Mouse (Mus musculus) ES-CJ7 (cell line): ENCODE results near the gene Dmrt1.

ENCODE experiments used
- DNase-seq: peaks from one replicate; pipeline ENCODE4 v3.0.0; 2011; ENCODE audit warnings: low read depth, low spot score

Gene Dmrt1

GRCm38 (mm10) chr19:25622291-25623251 lies 117.2 kb downstream of the Dmrt1 start:
- peak; percentile 60 for DNase-seq

- DNase-seq: peak; percentile 55
Measured at GRCm38 (mm10) chr19:25628490-25628889, 123.1 kb downstream of the Dmrt1 start.

- DNase-seq: no peak
Measured at GRCm38 (mm10) chr19:25635119-25635518, 129.7 kb downstream of the Dmrt1 start.

- DNase-seq: peak; percentile 71
Measured at GRCm38 (mm10) chr19:25635622-25636244, 130.3 kb downstream of the Dmrt1 start.

DNA sequence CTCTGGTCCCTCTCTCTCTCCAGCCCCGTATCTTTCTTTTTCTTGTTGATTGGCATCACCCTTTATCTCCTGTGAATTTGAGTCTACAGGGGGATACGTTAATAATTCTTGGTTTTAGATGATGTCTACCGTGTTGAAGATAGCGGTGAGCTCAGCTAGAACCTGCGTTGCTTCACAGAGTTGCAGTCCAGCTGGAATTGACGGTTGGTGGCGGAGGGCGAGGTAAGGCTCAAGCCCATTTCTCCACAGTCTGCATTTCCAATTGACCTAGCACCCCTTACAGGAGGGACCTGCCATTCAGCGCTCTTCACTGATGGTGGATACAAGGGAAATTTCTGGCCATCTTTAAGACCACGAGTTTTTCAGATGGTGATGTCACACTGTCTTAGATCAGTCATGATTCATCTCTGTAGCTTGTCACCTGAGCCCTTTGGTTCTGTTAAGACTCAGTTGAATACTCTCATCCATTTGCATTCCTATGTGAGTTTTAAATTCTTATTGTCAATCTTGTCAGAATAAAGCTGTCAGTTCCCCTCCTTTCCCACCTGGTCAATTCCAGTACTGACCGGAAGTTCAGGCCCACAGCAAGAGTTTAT lies 133.4 kb downstream of the Dmrt1 start:
- DNase-seq: no peak

DNA sequence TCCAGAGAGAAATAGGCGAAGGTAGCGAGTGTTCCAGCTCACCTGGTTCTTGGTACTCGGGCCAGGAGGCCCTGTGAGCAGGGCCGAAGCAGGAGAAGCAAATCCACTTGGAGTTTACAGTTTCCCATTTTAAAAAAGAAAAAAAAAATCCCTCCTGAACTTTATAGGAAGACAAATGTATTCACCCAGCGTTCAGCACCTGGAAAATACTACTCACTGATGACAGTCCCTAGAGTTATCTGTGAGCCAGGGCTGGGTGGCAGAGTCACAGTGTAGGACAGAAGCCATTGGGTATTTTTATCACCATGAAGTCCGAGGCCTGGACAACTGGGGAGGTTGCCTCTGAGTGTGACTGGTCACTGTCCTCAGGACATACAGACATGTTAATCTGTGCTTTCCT lies 136.4 kb downstream of the Dmrt1 start:
- no peak for DNase-seq

- DNase-seq: no peak
Measured at GRCm38 (mm10) chr19:25647136-25647535, 141.7 kb downstream of the Dmrt1 start.

GRCm38 (mm10) chr19:25648701-25649100 lies 143.3 kb downstream of the Dmrt1 start:
- DNase-seq: no peak

GRCm38 (mm10) chr19:25650474-25650873 lies 145.1 kb downstream of the Dmrt1 start:
- no peak for DNase-seq

GRCm38 (mm10) chr19:25652560-25652959 lies 147.1 kb downstream of the Dmrt1 start:
- DNase-seq: no peak
